Mouse (Mus musculus): ENCODE data around the gene Olfr364-ps1.

Gene Olfr364-ps1

DNA sequence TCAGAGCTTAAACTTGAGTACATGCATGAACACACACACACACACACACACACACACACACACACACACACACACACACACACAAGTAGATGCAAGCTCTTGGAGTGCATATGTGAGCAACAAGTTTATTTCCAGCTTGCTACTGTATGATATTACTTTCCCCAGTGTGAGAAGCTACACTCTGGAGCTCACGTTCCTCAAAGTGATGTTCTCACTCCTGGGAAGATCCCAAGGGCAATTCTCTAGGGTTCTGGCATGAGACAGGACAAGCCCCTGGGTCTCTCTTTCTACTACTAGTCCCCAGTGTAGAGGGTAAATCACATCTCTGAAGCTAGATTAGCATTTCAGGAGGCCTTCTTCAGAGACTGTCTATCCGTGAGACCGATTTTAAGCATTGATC lies at the start of gene Olfr364-ps1:
TSS of gene Olfr364-ps1 (plus strand) at position 301 of the 400 bp plus-strand sequence.
- DNase-seq = no peak

DNA sequence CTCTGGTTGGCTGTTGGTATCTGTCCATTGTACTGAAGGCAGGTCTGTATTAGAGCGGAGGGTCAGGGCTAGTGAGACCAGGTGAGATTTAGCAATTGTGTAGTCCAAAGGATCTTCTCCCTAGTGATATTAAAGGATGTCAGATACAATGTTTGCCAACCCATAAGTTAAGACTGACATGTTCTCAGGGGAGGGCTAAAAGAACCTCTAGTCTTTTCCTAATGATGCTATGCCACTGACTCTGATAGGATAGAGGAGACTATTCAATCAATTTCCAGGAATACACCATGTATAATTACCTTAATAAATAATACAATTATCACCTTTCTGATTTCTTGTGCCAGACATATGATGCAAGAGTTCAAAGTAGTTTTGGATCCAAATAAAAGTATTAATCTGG lies 21.3 kb upstream of the Olfr364-ps1 start, which contains the start of gene Olfr362:
TSS of gene Olfr362 (minus strand) at position 101 of the 400 bp plus-strand sequence.
- no peak for DNase-seq

DNA sequence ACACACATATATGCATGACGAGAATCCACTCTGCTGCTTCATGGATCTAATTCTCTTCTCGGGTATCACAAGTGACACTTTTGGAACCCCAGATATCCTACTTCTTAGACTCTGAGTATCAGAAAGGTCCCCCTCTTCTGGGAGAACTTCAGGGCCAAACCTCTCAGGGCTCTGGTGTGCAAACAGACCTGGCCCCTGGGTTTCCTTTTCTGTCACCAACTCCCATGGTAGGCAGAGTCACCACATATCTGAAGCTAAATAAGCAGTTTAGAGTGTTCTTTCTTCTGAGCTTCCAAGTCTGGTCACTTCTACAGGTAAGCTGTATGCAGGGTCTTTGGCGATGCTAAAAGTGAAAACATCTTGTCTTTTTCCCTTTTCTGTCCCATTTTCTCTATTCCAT lies 48.8 kb downstream of the Olfr364-ps1 start, which contains the start of gene Olfr365:
TSS of gene Olfr365 (plus strand) at position 301 of the 400 bp plus-strand sequence.
- DNase-seq = no peak

Data from cerebellum, adult 8-10 months (tissue).